Mouse (Mus musculus): Measurements from ENCODE around the gene Tesk1.

GRCm38 (mm10) chr4:43404697-43405096 is 37.0 kb upstream of the Tesk1 start:
- TF ChIP-seq CTCF (IDR thresholded peaks at IDR 0.05) (no peak), EP300 (IDR thresholded peaks at IDR 0.05) (no peak)

Measured in lung, postnatal 0 days (tissue).